ENCODE assay signal across 15 mouse cellular contexts in the genomic region with DNA sequence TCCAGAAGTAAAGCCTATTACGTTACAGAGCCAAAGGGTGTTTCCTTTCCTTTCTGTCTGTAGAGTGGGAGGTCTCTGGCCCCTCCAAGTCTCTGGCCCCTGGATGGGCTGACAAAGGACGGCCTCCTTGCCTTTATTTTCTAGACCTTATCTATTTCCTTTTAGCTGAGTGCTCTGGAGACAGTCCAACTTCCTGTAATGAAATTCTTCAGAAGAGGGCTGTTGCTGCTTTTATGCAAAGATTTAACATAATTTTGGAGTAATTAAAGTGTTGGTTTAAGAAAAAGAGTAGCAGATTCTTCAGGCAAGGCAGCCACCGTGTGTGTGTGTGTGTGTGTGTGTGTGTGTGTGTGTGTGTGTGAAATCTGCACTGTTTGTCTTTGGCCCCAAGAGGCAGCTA. TPM values are rescaled to one million over a fixed set of nuclear protein-coding genes. Genes with fewer than 3 reads are reported as not detected.
DNase-seq lines count a peak whose midpoint lies in the region; ATAC-seq and TF ChIP-seq lines count a peak whose summit lies in the region.
"Had no signal": no experiment of that assay in that cellular context is flagged by ENCODE, and none has a peak within 500 bp of the region (broad histone marks: within the 10 kb centered on the region; RNA-seq: fewer than 3 reads in every experiment).

No protein-coding gene starts in this region.

- H3K4me2 ChIP-seq in forebrain, embryonic 13.5 days: peak overlapping the region; percentile 22; the same call in 1 of the 2 replicates
- H3K4me2 ChIP-seq in kidney, embryonic 15.5 days: no peak overlapping the region
- H3K4me2 ChIP-seq in midbrain, postnatal 0 days (ENCODE audit: low read depth, low read length, poor library complexity, severe bottlenecking): no peak overlapping the region
- H3K4me2 ChIP-seq: embryonic facial prominence, embryonic 13.5 days; liver, embryonic 11.5 days; stomach, embryonic 15.5 days had no signal

- no peak overlapping the region for H3K9ac ChIP-seq in forebrain, embryonic 13.5 days
- no peak overlapping the region for H3K9ac ChIP-seq in kidney, embryonic 15.5 days
- no peak overlapping the region for H3K9ac ChIP-seq in midbrain, postnatal 0 days (replicated peaks; ENCODE audit: low read length, poor library complexity, severe bottlenecking)
- H3K9ac ChIP-seq: embryonic facial prominence, embryonic 13.5 days; stomach, embryonic 15.5 days had no signal

- no peak; the same call in 1 of the 2 replicates for ATAC-seq in forebrain, embryonic 13.5 days
- ATAC-seq in kidney, embryonic 15.5 days (replicated peaks; ENCODE audit: low FRiP score): no peak
- ATAC-seq in midbrain, postnatal 0 days (ENCODE audit: low FRiP score): no peak
- no peak for ATAC-seq in megakaryocyte progenitor cell, adult 5-6 weeks (replicated peaks; ENCODE audit: poor library complexity)
- ATAC-seq: intestine, postnatal 0 days had no signal

- DNase-seq in forebrain, embryonic 10.5 days (ENCODE audit: extremely low spot score, low spot score): no peak
- DNase-seq in kidney, postnatal 25 days: no peak
- DNase-seq in right cerebral cortex, postnatal 14 days: peak; percentile 9
- DNase-seq in right cerebral cortex, adult 18-20 months: no peak
- no peak for DNase-seq in midbrain, postnatal 0 days (ENCODE audit: low spot score)
- DNase-seq: cerebellum, adult 9-11 months; thymus, postnatal 4 days had no signal

- H3K27me3 ChIP-seq in forebrain, embryonic 13.5 days: peaks cover 71% of the 10 kb centered on the region
- peaks cover 85% of the 10 kb centered on the region for H3K27me3 ChIP-seq in forebrain, embryonic 10.5 days (ENCODE audit: poor library complexity, severe bottlenecking)
- 0 out of 2 replicates have a peak, but pooled peaks cover 4% of the 10 kb centered on the region for H3K27me3 ChIP-seq in kidney, embryonic 15.5 days
- no peaks in the 10 kb centered on the region for H3K27me3 ChIP-seq in midbrain, postnatal 0 days (ENCODE audit: insufficient read depth, low read length)
- H3K27me3 ChIP-seq: stomach, embryonic 15.5 days had no signal

- TF ChIP-seq CTCF in midbrain, postnatal 0 days (IDR thresholded peaks at IDR 0.05): no peak

- H3K36me3 ChIP-seq in forebrain, embryonic 13.5 days (ENCODE audit: poor library complexity, severe bottlenecking): no peaks in the 10 kb centered on the region
- H3K36me3 ChIP-seq in forebrain, embryonic 10.5 days (replicated peaks): no peaks in the 10 kb centered on the region
- no peaks in the 10 kb centered on the region for H3K36me3 ChIP-seq in kidney, embryonic 15.5 days
- H3K36me3 ChIP-seq in midbrain, postnatal 0 days (ENCODE audit: insufficient read depth, low read length): no peaks in the 10 kb centered on the region
- H3K36me3 ChIP-seq: embryonic facial prominence, embryonic 13.5 days; stomach, embryonic 15.5 days had no signal

- H3K4me1 ChIP-seq in forebrain, embryonic 13.5 days: peaks cover 39% of the 10 kb centered on the region
- H3K4me1 ChIP-seq in forebrain, embryonic 10.5 days: peaks cover 22% of the 10 kb centered on the region
- H3K4me1 ChIP-seq in kidney, embryonic 15.5 days: peaks cover 31% of the 10 kb centered on the region
- H3K4me1 ChIP-seq in midbrain, postnatal 0 days (ENCODE audit: insufficient read depth, low read length): no peaks in the 10 kb centered on the region; the same call in 1 of the 2 replicates
- H3K4me1 ChIP-seq: stomach, embryonic 15.5 days had no signal

- H3K4me3 ChIP-seq in forebrain, embryonic 13.5 days: no peak overlapping the region
- H3K4me3 ChIP-seq in forebrain, embryonic 10.5 days: no peak overlapping the region
- no peak overlapping the region for H3K4me3 ChIP-seq in kidney, embryonic 15.5 days (replicated peaks)
- H3K4me3 ChIP-seq in midbrain, postnatal 0 days (ENCODE audit: low read depth, low read length): no peak overlapping the region
- H3K4me3 ChIP-seq: embryonic facial prominence, embryonic 13.5 days; stomach, embryonic 15.5 days had no signal

- peak overlapping the region; percentile 78 for H3K27ac ChIP-seq in forebrain, embryonic 13.5 days
- no peak overlapping the region for H3K27ac ChIP-seq in forebrain, embryonic 10.5 days
- peak overlapping the region; percentile 68; the same call in 1 of the 2 replicates for H3K27ac ChIP-seq in kidney, embryonic 15.5 days
- H3K27ac ChIP-seq in midbrain, postnatal 0 days (ENCODE audit: low read depth, low read length): 0 out of 2 replicates have a peak overlapping the region, but pooled peaks have one; percentile 43
- H3K27ac ChIP-seq: embryonic facial prominence, embryonic 13.5 days; macrophage; stomach, embryonic 15.5 days had no signal

- no peaks in the 10 kb centered on the region; the same call in 1 of the 2 replicates for H3K9me3 ChIP-seq in forebrain, embryonic 13.5 days (replicated peaks)
- H3K9me3 ChIP-seq in forebrain, embryonic 10.5 days: no peaks in the 10 kb centered on the region
- H3K9me3 ChIP-seq in kidney, embryonic 15.5 days (replicated peaks): no peaks in the 10 kb centered on the region
- no peaks in the 10 kb centered on the region for H3K9me3 ChIP-seq in midbrain, postnatal 0 days (ENCODE audit: low read length)
- H3K9me3 ChIP-seq: embryonic facial prominence, embryonic 13.5 days; stomach, embryonic 15.5 days had no signal

- WGBS in forebrain, embryonic 13.5 days: 19% methylated on average over 3 of the region's 3 CpGs
- WGBS in forebrain, embryonic 10.5 days: 71% methylated on average over 3 of the region's 3 CpGs
- WGBS in kidney, embryonic 15.5 days: 16% methylated on average over 3 of the region's 3 CpGs
- WGBS in midbrain, postnatal 0 days: 25% methylated on average over 3 of the region's 3 CpGs

RNA-seq across cellular contexts. Expression of a gene that starts 41.8 kb away (rescaled TPM):
- polyA plus RNA-seq in forebrain, embryonic 13.5 days (2015; fragmentation: Nextera tagmentation; extraction: Ambion mirVana): 16.6 and 18.7 TPM in 2 replicates
- 22.7 and 24.4 TPM in 2 replicates for polyA plus RNA-seq in forebrain, embryonic 10.5 days (2016; fragmentation: Nextera tagmentation; extraction: Ambion mirVana)
- polyA plus RNA-seq in kidney, embryonic 15.5 days (2015; fragmentation: Nextera tagmentation; extraction: Ambion mirVana): 15.5 and 16.5 TPM in 2 replicates
- 66.3 and 84.2 TPM in 2 replicates for total RNA-seq in midbrain, postnatal 0 days (2014; rRNA removed)
- 13.7 and 15.0 TPM in 2 replicates for polyA plus RNA-seq in midbrain, postnatal 0 days (2015; fragmentation: Nextera tagmentation; extraction: Ambion mirVana)
- 13.7 and 14.9 TPM in 2 replicates for total RNA-seq in megakaryocyte progenitor cell, adult 5-6 weeks (2015)
- 23.2 and 25.4 TPM in 2 replicates for total RNA-seq in megakaryocyte progenitor cell, adult 5-6 weeks (2017)

RNA-seq across cellular contexts. Expression of a gene that starts 41.8 kb away (rescaled TPM):
- 15.1 and 15.4 TPM in 2 replicates for polyA plus RNA-seq in forebrain, embryonic 13.5 days (2015; fragmentation: Nextera tagmentation; extraction: Ambion mirVana)
- 20.9 and 22.9 TPM in 2 replicates for polyA plus RNA-seq in forebrain, embryonic 10.5 days (2016; fragmentation: Nextera tagmentation; extraction: Ambion mirVana)
- 14.9 and 15.6 TPM in 2 replicates for polyA plus RNA-seq in kidney, embryonic 15.5 days (2015; fragmentation: Nextera tagmentation; extraction: Ambion mirVana)
- total RNA-seq in midbrain, postnatal 0 days (2014; rRNA removed): 18.2 and 18.5 TPM in 2 replicates
- 8.3 and 10.3 TPM in 2 replicates for polyA plus RNA-seq in midbrain, postnatal 0 days (2015; fragmentation: Nextera tagmentation; extraction: Ambion mirVana)
- 9.7 and 10.6 TPM in 2 replicates for total RNA-seq in megakaryocyte progenitor cell, adult 5-6 weeks (2015)
- total RNA-seq in megakaryocyte progenitor cell, adult 5-6 weeks (2017): 15.2 and 17.0 TPM in 2 replicates
